Mouse (Mus musculus) sigmoid colon, adult 10 weeks (tissue): Measurements from ENCODE around the gene Olfr1115. TPM values are rescaled to one million over a fixed set of nuclear protein-coding genes. Genes with fewer than 3 reads are reported as not detected.

Experiments
- polyA plus RNA-seq: library from polyadenylated mRNA; stranded (reverse); fragments of 350-450 nt; fragmentation: Illumina TruSeq; extraction: RNeasy Lipid Tissue Mini Kit (QIAGEN cat#74804); gene quantifications from one replicate; pipeline ENCODE4 v1.2.3, GENCODE M21; 2014; ENCODE audit warnings: low read depth, low replicate concordance

Olfr1115 gene
- polyA plus RNA-seq: not detected

GRCm38 (mm10) chr2:87247713-87248112 is at the start of gene Olfr1115:
Gene Olfr1115 (plus strand): TSS chr2:87248013.

GRCm38 (mm10) chr2:87208670-87209069 is 39.1 kb upstream of the Olfr1115 start, which contains the start of gene Olfr1113:
Gene Olfr1113 (plus strand): TSS chr2:87208970.

DNA sequence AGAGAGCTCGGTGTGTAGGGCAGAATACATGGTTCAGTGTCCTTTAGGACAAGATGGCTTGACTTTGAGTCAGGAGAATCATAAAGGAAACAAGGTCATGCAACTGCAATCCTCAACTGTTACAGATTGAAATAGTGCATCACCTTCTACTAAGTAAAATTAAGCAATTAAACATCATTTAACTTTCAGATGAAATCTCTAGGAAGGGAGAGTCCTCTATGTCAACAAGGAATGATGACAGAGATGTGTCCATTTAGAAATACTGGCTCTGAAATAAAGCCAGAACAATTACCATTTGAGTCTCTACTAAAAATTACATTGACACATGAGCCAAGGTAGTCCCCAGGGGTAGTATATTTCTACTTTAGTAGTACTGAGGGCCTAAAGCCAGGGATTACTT is 19.4 kb downstream of the Olfr1115 start, which contains the start of gene Olfr1116:
TSS of gene Olfr1116 (plus strand) at position 301 of the 400 bp plus-strand sequence.

Other genes with a start within 250 kb of the Olfr1115 start
- not detected for gene Olfr1102, start 249.6 kb upstream of the Olfr1115 start, polyA plus RNA-seq
- gene Olfr1104, start 220.9 kb upstream of the Olfr1115 start, polyA plus RNA-seq: not detected
- gene Olfr1105, start 211.5 kb upstream of the Olfr1115 start, polyA plus RNA-seq: not detected
- not detected for gene Olfr1106, start 195.7 kb upstream of the Olfr1115 start, polyA plus RNA-seq
- gene Olfr1107, start 172.2 kb upstream of the Olfr1115 start, polyA plus RNA-seq: not detected
- not detected for gene Olfr1109, start 152.0 kb upstream of the Olfr1115 start, polyA plus RNA-seq
- not detected for gene Olfr259, start 133.4 kb upstream of the Olfr1115 start, polyA plus RNA-seq
- not detected for gene Olfr1110, start 107.7 kb upstream of the Olfr1115 start, polyA plus RNA-seq
- not detected for gene Olfr1111, start 95.4 kb upstream of the Olfr1115 start, polyA plus RNA-seq
- gene Olfr1112, start 60.2 kb upstream of the Olfr1115 start, polyA plus RNA-seq: not detected
- gene Olfr1113, start 39.0 kb upstream of the Olfr1115 start, polyA plus RNA-seq: not detected
- not detected for gene Olfr1116, start 19.5 kb downstream of the Olfr1115 start, polyA plus RNA-seq
- gene Olfr1118, start 59.6 kb downstream of the Olfr1115 start, polyA plus RNA-seq: not detected
- gene Olfr1120, start 106.8 kb downstream of the Olfr1115 start, polyA plus RNA-seq: not detected
- not detected for gene Olfr1121, start 121.9 kb downstream of the Olfr1115 start, polyA plus RNA-seq
- not detected for gene Olfr1122, start 137.8 kb downstream of the Olfr1115 start, polyA plus RNA-seq
- gene Olfr1123, start 168.6 kb downstream of the Olfr1115 start, polyA plus RNA-seq: not detected
- not detected for gene Olfr1124, start 182.3 kb downstream of the Olfr1115 start, polyA plus RNA-seq
- not detected for gene Olfr1126, start 205.9 kb downstream of the Olfr1115 start, polyA plus RNA-seq
- gene Pramel7, start 249.1 kb downstream of the Olfr1115 start, polyA plus RNA-seq: not detected